Mouse (Mus musculus) stomach, postnatal 0 days (tissue): ENCODE results near the gene Slc1a4. TPM values are rescaled to one million over a fixed set of nuclear protein-coding genes. Genes with fewer than 3 reads are reported as not detected.

Experiments used
- ATAC-seq: fragments of 200-750 bp; cut with Nextera tagmentation; 2 replicates; pipeline ENCODE4 v1.8.0; 2017; ENCODE audit not compliant: low FRiP score, low TSS enrichment
- DNase-seq: peaks from one replicate; pipeline ENCODE4 v3.0.0-alpha.2; 2016; ENCODE audit warnings: low spot score
- H3K27ac ChIP-seq: fragments of 300-500 bp; sonication (generic); replicated peaks from 2 replicates; pipeline ENCODE4 v1.5.1; 2014; ENCODE audit warnings: mild to moderate bottlenecking, control low read depth
- H3K27me3 ChIP-seq: fragments of 300-500 bp; sonication (generic); 2 replicates; pipeline ENCODE4 v1.6.1; 2014; ENCODE audit warnings: low read length; ENCODE audit not compliant: control insufficient read depth, insufficient read depth
- H3K36me3 ChIP-seq: fragments of 300-500 bp; sonication (generic); 2 replicates; pipeline ENCODE4 v1.6.1; 2014; ENCODE audit warnings: low read length, mixed read lengths; ENCODE audit not compliant: control insufficient read depth, insufficient read depth
- H3K4me1 ChIP-seq: fragments of 300-500 bp; sonication (generic); replicated peaks from 2 replicates; pipeline ENCODE4 v1.6.1; 2014; ENCODE audit warnings: antibody characterized with exemption; ENCODE audit not compliant: control insufficient read depth, insufficient read depth
- H3K4me2 ChIP-seq: fragments of 300-500 bp; sonication (generic); replicated peaks from 2 replicates; pipeline ENCODE4 v1.6.1; 2014; ENCODE audit warnings: low read depth, mild to moderate bottlenecking, control low read depth, moderate library complexity
- H3K4me3 ChIP-seq: fragments of 300-500 bp; sonication (generic); 2 replicates; pipeline ENCODE4 v1.5.1; 2014; ENCODE audit warnings: low read depth, low read length, control low read depth
- H3K9ac ChIP-seq: fragments of 300-500 bp; sonication (generic); 2 replicates; pipeline ENCODE4 v1.6.1; 2014; ENCODE audit warnings: mild to moderate bottlenecking, low read length, control low read depth, mixed read lengths
- H3K9me3 ChIP-seq: fragments of 300-500 bp; sonication (generic); 2 replicates; pipeline ENCODE4 v1.6.1; 2016; ENCODE audit warnings: low read length; ENCODE audit not compliant: control insufficient read depth
- CTCF ChIP-seq: IDR thresholded peaks from 2 replicates; pipeline ENCODE4 v1.5.1; 2016; ENCODE audit warnings: antibody characterized with exemption, low read depth, mild to moderate bottlenecking, moderate library complexity
- EP300 ChIP-seq: optimal IDR thresholded peaks from 2 replicates; pipeline ENCODE3; 2016; ENCODE audit warnings: antibody characterized with exemption
- WGBS: fragments of 180-500 bp; shearing (Covaris S2); extraction: QIAGEN DNeasy Blood & Tissue Kit; methylation state at CpG from one replicate; pipeline ENCODE4 v1.1.7; 2014; 5-methylcytosine and 5-hydroxymethylcytosine counted together
- polyA plus RNA-seq: library from polyadenylated mRNA; unstranded; fragments of >200 nt; fragmentation: Nextera tagmentation; extraction: Ambion mirVana; gene quantifications from 2 replicates; pipeline ENCODE4 v1.2.1, GENCODE M21; 2015

Slc1a4 gene
- polyA plus RNA-seq = 7.2 and 8.7 TPM in 2 replicates

DNA sequence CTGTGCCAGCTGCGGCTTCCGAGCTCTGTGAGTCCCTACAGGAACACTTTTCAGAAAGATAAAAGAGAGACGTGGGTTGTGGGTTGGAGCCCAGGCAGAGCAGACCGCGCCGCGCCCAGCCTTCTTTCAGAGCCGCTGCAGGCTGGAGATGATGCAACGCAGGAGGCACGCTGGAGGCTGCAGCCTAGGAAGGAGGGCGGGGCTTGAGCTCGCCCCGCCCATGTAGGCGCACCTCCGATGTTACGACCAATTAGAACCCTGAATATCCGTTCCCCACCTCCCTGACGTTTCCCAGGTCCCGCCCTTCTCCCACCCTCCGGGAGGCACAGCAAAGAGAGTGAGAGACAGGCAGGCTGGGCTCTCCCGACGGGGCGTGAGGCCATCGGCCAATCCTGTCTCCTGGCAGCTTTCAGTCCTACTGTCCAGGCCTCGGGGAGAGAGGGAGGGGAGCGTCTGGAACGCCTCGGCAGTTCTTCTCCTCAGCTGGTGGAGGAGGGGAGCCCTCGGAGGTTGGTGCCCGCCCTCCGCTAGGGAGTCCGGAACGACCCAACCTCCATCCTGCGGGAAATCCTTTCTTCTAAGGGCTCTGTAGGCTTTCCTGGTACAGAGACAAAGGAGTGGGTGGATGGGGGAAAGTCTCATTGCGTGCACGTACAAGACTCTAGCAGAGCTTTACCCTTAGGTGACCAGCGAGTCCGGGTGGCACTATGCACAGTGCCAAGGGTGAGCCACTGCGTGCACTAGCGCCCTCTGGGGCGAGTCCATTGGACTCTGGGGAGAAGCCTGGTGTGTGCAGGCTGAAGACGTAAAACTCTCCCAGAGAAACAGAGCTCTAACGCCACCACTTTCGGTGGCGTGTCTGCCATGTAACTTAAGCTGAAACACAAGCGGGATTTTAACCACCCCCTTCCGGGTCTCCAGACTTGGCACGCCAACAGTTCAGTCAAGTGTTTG is at the start of gene Slc1a4:
TSS of gene Slc1a4 (minus strand) at position 153 of the 954 bp plus-strand sequence.
- TF ChIP-seq EP300 = peak; percentile 61
- peak; percentile 87 for TF ChIP-seq CTCF
- H3K27me3 ChIP-seq = no peaks in the 10 kb centered on the region
- 0 out of 2 replicates have a peak, but pooled peaks cover 2% of the 10 kb centered on the region for H3K4me1 ChIP-seq
- H3K36me3 ChIP-seq = no peaks in the 10 kb centered on the region
- peak within 1 kb of the TSS; percentile 77 for H3K9ac ChIP-seq
- peak within 1 kb of the TSS; percentile 69 for H3K4me3 ChIP-seq
- peak within 1 kb of the TSS; percentile 97 for H3K27ac ChIP-seq
- DNase-seq = peak; percentile 97
- H3K9me3 ChIP-seq = no peaks in the 10 kb centered on the region
- WGBS = under 1% methylated on average over 48 of the region's 48 CpGs
- H3K4me2 ChIP-seq = peak within 1 kb of the TSS; percentile 98
- ATAC-seq = peak; percentile 99

- no peak overlapping the region for H3K27ac ChIP-seq
- no peak for DNase-seq
These were observed 47.6 kb upstream of the Slc1a4 start for GRCm38 (mm10) chr11:20380106-20380505.

GRCm38 (mm10) chr11:20376642-20377041 is 44.1 kb upstream of the Slc1a4 start:
- no peaks in the 10 kb centered on the region for H3K36me3 ChIP-seq
- no peak overlapping the region for H3K4me2 ChIP-seq
- WGBS = 87% methylated on average over 7 of the region's 7 CpGs
- no peak overlapping the region for H3K9ac ChIP-seq
- no peaks in the 10 kb centered on the region for H3K27me3 ChIP-seq
- DNase-seq (no peak), ATAC-seq (no peak)
- H3K4me1 ChIP-seq = no peaks in the 10 kb centered on the region
- H3K4me3 ChIP-seq = no peak overlapping the region
- H3K27ac ChIP-seq = no peak overlapping the region
- TF ChIP-seq EP300 = no peak
- H3K9me3 ChIP-seq = no peaks in the 10 kb centered on the region

More at GRCm38 (mm10) chr11:20380106-20380505, 47.6 kb upstream of the Slc1a4 start:
- Histone ChIP-seq H3K9ac (no peak overlapping the region), H3K36me3 (no peaks in the 10 kb centered on the region), H3K4me3 (no peak overlapping the region), H3K4me2 (no peak overlapping the region), H3K4me1 (no peaks in the 10 kb centered on the region), H3K9me3 (no peaks in the 10 kb centered on the region), H3K27me3 (no peaks in the 10 kb centered on the region)
- whole genome bisulfite sequencing = 31% methylated on average over 4 of the region's 4 CpGs
- ATAC-seq = no peak
- TF ChIP-seq CTCF = no peak
- no peak for TF ChIP-seq EP300

- H3K4me2 ChIP-seq = no peak overlapping the region
- H3K27ac ChIP-seq = peak overlapping the region; percentile 45; the same call in 1 of the 2 replicates
- no peak overlapping the region for H3K4me3 ChIP-seq
- H3K27me3 ChIP-seq = no peaks in the 10 kb centered on the region
- ATAC-seq (no peak), DNase-seq (no peak)
- WGBS = 65% methylated on average over 8 of the region's 8 CpGs
- no peaks in the 10 kb centered on the region for H3K4me1 ChIP-seq
- TF ChIP-seq EP300 (no peak), CTCF (no peak)
- H3K36me3 ChIP-seq = no peaks in the 10 kb centered on the region
- no peak overlapping the region for H3K9ac ChIP-seq
- H3K9me3 ChIP-seq = no peaks in the 10 kb centered on the region
These were observed 40.2 kb upstream of the Slc1a4 start for GRCm38 (mm10) chr11:20372616-20373211.

GRCm38 (mm10) chr11:20370486-20370885 is 38.0 kb upstream of the Slc1a4 start:
- no peak overlapping the region for H3K4me2 ChIP-seq
- no peak overlapping the region for H3K4me3 ChIP-seq
- WGBS = 86% methylated on average over 2 of the region's 2 CpGs
- DNase-seq = no peak
- H3K9ac ChIP-seq = no peak overlapping the region
- no peaks in the 10 kb centered on the region for H3K4me1 ChIP-seq
- H3K27me3 ChIP-seq = no peaks in the 10 kb centered on the region
- no peaks in the 10 kb centered on the region for H3K36me3 ChIP-seq
- TF ChIP-seq EP300 (no peak), CTCF (no peak)
- H3K9me3 ChIP-seq = no peaks in the 10 kb centered on the region
- H3K27ac ChIP-seq = peak overlapping the region; percentile 65
- no peak for ATAC-seq

DNA sequence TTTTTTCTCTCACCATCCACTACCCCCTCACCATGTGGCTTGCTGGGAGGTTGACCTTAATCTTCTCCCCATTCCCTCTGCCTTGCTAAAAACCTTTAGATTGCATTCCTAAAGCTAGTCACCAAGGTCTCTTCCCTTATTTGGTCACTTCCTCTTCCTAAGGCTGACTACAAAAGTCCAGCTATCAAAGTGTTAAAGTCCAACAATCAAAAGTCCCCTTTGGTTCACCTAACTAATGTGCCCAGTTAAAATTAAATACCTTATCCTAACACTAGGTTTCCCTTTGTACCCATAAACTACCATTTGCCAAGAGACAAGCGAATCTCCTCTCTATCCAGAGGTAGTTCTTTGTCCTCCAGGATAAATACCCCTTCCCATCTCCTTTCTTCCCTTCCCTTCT is 33.9 kb upstream of the Slc1a4 start:
- no peak overlapping the region for H3K27ac ChIP-seq
- TF ChIP-seq EP300 (no peak), CTCF (no peak)
- no peaks in the 10 kb centered on the region for H3K36me3 ChIP-seq
- WGBS = 91% methylated on average over 1 of the region's 1 CpGs
- no peaks in the 10 kb centered on the region for H3K4me1 ChIP-seq
- H3K9me3 ChIP-seq = no peaks in the 10 kb centered on the region
- ATAC-seq (no peak), DNase-seq (no peak)
- no peaks in the 10 kb centered on the region for H3K27me3 ChIP-seq
- H3K4me3 ChIP-seq = no peak overlapping the region
- no peak overlapping the region for H3K9ac ChIP-seq
- no peak overlapping the region for H3K4me2 ChIP-seq
